Mouse (Mus musculus): ENCODE data around the gene Nfyb.

The Nfyb gene

GRCm38 (mm10) chr10:82779831-82780230 lies 15.9 kb upstream of the Nfyb start:
- DNase-seq (ENCODE audit: extremely low read depth, low read depth): no peak

- peak; percentile 36 for DNase-seq (ENCODE audit: extremely low read depth, low read depth)
Measured at GRCm38 (mm10) chr10:82778791-82779549, 15.0 kb upstream of the Nfyb start.

GRCm38 (mm10) chr10:82777886-82778285 lies 13.9 kb upstream of the Nfyb start:
- no peak for DNase-seq (ENCODE audit: extremely low read depth, low read depth)

- DNase-seq (ENCODE audit: extremely low read depth, low read depth): peak; percentile 85
Measured at GRCm38 (mm10) chr10:82777075-82777474, 13.1 kb upstream of the Nfyb start.

- no peak for DNase-seq (ENCODE audit: extremely low read depth, low read depth)
Measured at GRCm38 (mm10) chr10:82774841-82775240, 10.9 kb upstream of the Nfyb start.

- DNase-seq (ENCODE audit: extremely low read depth, low read depth): no peak
Measured at GRCm38 (mm10) chr10:82771595-82772170, 7.7 kb upstream of the Nfyb start.

- no peak for DNase-seq (ENCODE audit: extremely low read depth, low read depth)
Measured at GRCm38 (mm10) chr10:82770713-82771112, 6.8 kb upstream of the Nfyb start.

- no peak for DNase-seq (ENCODE audit: extremely low read depth, low read depth)
Measured at GRCm38 (mm10) chr10:82768901-82769300, 5.0 kb upstream of the Nfyb start.

GRCm38 (mm10) chr10:82762756-82763681 lies 925 bp downstream of the Nfyb start:
- DNase-seq (ENCODE audit: extremely low read depth, low read depth): no peak

- DNase-seq (ENCODE audit: extremely low read depth, low read depth): no peak
Measured at GRCm38 (mm10) chr10:82761037-82761811, 2.7 kb downstream of the Nfyb start.

- no peak for DNase-seq (ENCODE audit: extremely low read depth, low read depth)
Measured at GRCm38 (mm10) chr10:82759706-82760105, 4.2 kb downstream of the Nfyb start.

- DNase-seq (ENCODE audit: extremely low read depth, low read depth): no peak
Measured at GRCm38 (mm10) chr10:82758878-82759277, 5.1 kb downstream of the Nfyb start.

GRCm38 (mm10) chr10:82758368-82758767 lies 5.6 kb downstream of the Nfyb start:
- no peak for DNase-seq (ENCODE audit: extremely low read depth, low read depth)

- DNase-seq (ENCODE audit: extremely low read depth, low read depth): no peak
Measured at GRCm38 (mm10) chr10:82757341-82757740, 6.6 kb downstream of the Nfyb start.

GRCm38 (mm10) chr10:82756466-82756865 lies 7.5 kb downstream of the Nfyb start:
- DNase-seq (ENCODE audit: extremely low read depth, low read depth): no peak

GRCm38 (mm10) chr10:82755213-82755890 lies 8.6 kb downstream of the Nfyb start:
- DNase-seq (ENCODE audit: extremely low read depth, low read depth): no peak

- no peak for DNase-seq (ENCODE audit: extremely low read depth, low read depth)
Measured at GRCm38 (mm10) chr10:82754642-82755041, 9.3 kb downstream of the Nfyb start.

- no peak for DNase-seq (ENCODE audit: extremely low read depth, low read depth)
Measured at GRCm38 (mm10) chr10:82752921-82753320, 11.0 kb downstream of the Nfyb start.

GRCm38 (mm10) chr10:82750778-82751177 lies 13.2 kb downstream of the Nfyb start:
- no peak for DNase-seq (ENCODE audit: extremely low read depth, low read depth)

GRCm38 (mm10) chr10:82746988-82747850 lies 16.7 kb downstream of the Nfyb start:
- DNase-seq (ENCODE audit: extremely low read depth, low read depth): no peak

Measured in MEL-GATA-1-ER (cell line).